ENCODE assay signal across 11 mouse cellular contexts in genomic region chr4:154603663-154604441, GRCm38 (mm10). TPM values are rescaled to one million over a fixed set of nuclear protein-coding genes. Genes with fewer than 3 reads are reported as not detected.
DNase-seq lines count a peak whose midpoint lies in the region; ATAC-seq lines count a peak whose summit lies in the region.
"Had no signal": no experiment of that assay in that cellular context is flagged by ENCODE, and none has a peak within 500 bp of the region (broad histone marks: within the 10 kb centered on the region; RNA-seq: fewer than 3 reads in every experiment).

No protein-coding gene starts in this region.

- no peaks in the 10 kb centered on the region; the same call in 1 of the 2 replicates for H3K9me3 ChIP-seq in heart, embryonic 13.5 days
- no peaks in the 10 kb centered on the region for H3K9me3 ChIP-seq in forebrain, embryonic 13.5 days (replicated peaks)
- H3K9me3 ChIP-seq in liver, embryonic 13.5 days (replicated peaks): no peaks in the 10 kb centered on the region
- H3K9me3 ChIP-seq in neural tube, embryonic 12.5 days: no peaks in the 10 kb centered on the region

- H3K36me3 ChIP-seq in heart, embryonic 13.5 days: peaks cover 6% of the 10 kb centered on the region; the same call in 1 of the 2 replicates
- 0 out of 2 replicates have a peak, but pooled peaks cover 4% of the 10 kb centered on the region for H3K36me3 ChIP-seq in forebrain, embryonic 13.5 days (ENCODE audit: poor library complexity, severe bottlenecking)
- H3K36me3 ChIP-seq in liver, embryonic 13.5 days: no peaks in the 10 kb centered on the region
- H3K36me3 ChIP-seq in neural tube, embryonic 12.5 days: no peaks in the 10 kb centered on the region

- peaks cover 51% of the 10 kb centered on the region for H3K4me1 ChIP-seq in heart, embryonic 13.5 days
- H3K4me1 ChIP-seq in forebrain, embryonic 13.5 days: peaks cover 59% of the 10 kb centered on the region
- peaks cover 23% of the 10 kb centered on the region for H3K4me1 ChIP-seq in liver, embryonic 13.5 days (replicated peaks)
- H3K4me1 ChIP-seq in neural tube, embryonic 12.5 days: peaks cover 54% of the 10 kb centered on the region

- DNase-seq in heart, postnatal 36 days: no peak
- DNase-seq in liver, embryonic 13.5 days: peak; percentile 34
- no peak for DNase-seq in adrenal gland, postnatal 10 days
- no peak for DNase-seq in ovary, postnatal 10 days (ENCODE audit: low spot score)
- DNase-seq: heart, adult 11 months; lung, postnatal 10 days had no signal

- H3K27me3 ChIP-seq in heart, embryonic 13.5 days (replicated peaks): peaks cover 31% of the 10 kb centered on the region
- H3K27me3 ChIP-seq in forebrain, embryonic 13.5 days: 0 out of 2 replicates have a peak, but pooled peaks cover 5% of the 10 kb centered on the region
- no peaks in the 10 kb centered on the region for H3K27me3 ChIP-seq in liver, embryonic 13.5 days
- peaks cover 5% of the 10 kb centered on the region; the same call in 1 of the 2 replicates for H3K27me3 ChIP-seq in neural tube, embryonic 12.5 days (replicated peaks)

- no peak overlapping the region for H3K4me2 ChIP-seq in heart, embryonic 13.5 days
- H3K4me2 ChIP-seq in forebrain, embryonic 13.5 days: peak overlapping the region; percentile 13
- H3K4me2 ChIP-seq in liver, embryonic 13.5 days: peak overlapping the region; percentile 30
- peak overlapping the region; percentile 12; the same call in 1 of the 2 replicates for H3K4me2 ChIP-seq in neural tube, embryonic 12.5 days (replicated peaks)

- H3K4me3 ChIP-seq in heart, embryonic 13.5 days: no peak overlapping the region
- no peak overlapping the region for H3K4me3 ChIP-seq in forebrain, embryonic 13.5 days
- H3K4me3 ChIP-seq in liver, embryonic 13.5 days (replicated peaks): no peak overlapping the region
- H3K4me3 ChIP-seq in neural tube, embryonic 12.5 days: no peak overlapping the region

- H3K27ac ChIP-seq in heart, embryonic 13.5 days (replicated peaks): peak overlapping the region; percentile 33
- peak overlapping the region; percentile 89 for H3K27ac ChIP-seq in forebrain, embryonic 13.5 days
- no peak overlapping the region for H3K27ac ChIP-seq in liver, embryonic 13.5 days
- no peak overlapping the region for H3K27ac ChIP-seq in neural tube, embryonic 12.5 days

- intact Hi-C loops in heart, postnatal 36 days (cut with DNase I): no loop called here

- 34% methylated on average over 25 of the region's 25 CpGs for WGBS in heart, embryonic 13.5 days
- WGBS in forebrain, embryonic 13.5 days: 4% methylated on average over 25 of the region's 25 CpGs
- 36% methylated on average over 25 of the region's 25 CpGs for WGBS in liver, embryonic 13.5 days (ENCODE audit: insufficient replicate concordance)
- WGBS in neural tube, embryonic 12.5 days: 14% methylated on average over 25 of the region's 25 CpGs

- H3K9ac ChIP-seq in heart, embryonic 13.5 days: 0 out of 2 replicates have a peak overlapping the region, but pooled peaks have one; percentile 6
- peak overlapping the region; percentile 31 for H3K9ac ChIP-seq in forebrain, embryonic 13.5 days
- no peak overlapping the region for H3K9ac ChIP-seq in liver, embryonic 13.5 days
- H3K9ac ChIP-seq in neural tube, embryonic 12.5 days: no peak overlapping the region

- ATAC-seq in heart, embryonic 13.5 days (ENCODE audit: extremely low read depth, insufficient number of reproducible peaks, low FRiP score, low TSS enrichment): no peak
- peak; percentile 60 for ATAC-seq in forebrain, embryonic 13.5 days
- ATAC-seq in liver, embryonic 13.5 days (ENCODE audit: low read depth): peak; percentile 96
- ATAC-seq in neural tube, embryonic 12.5 days (ENCODE audit: low FRiP score, low read depth): peak; percentile 70
- ATAC-seq in megakaryocyte, adult 5-6 weeks (ENCODE audit: poor library complexity, severe bottlenecking): no peak

RNA-seq across cellular contexts. Expression of gene Prdm16, which starts 32.8 kb away (rescaled TPM):
- polyA plus RNA-seq in heart, embryonic 13.5 days (2015; fragmentation: Nextera tagmentation; extraction: Ambion mirVana): 15.3 and 19.3 TPM in 2 replicates
- 10 to 100 TPM; 11.7 to 13.8 TPM for total RNA-seq in heart, postnatal 36 days (2021)
- 37.6 and 41.3 TPM in 2 replicates for polyA plus RNA-seq in forebrain, embryonic 13.5 days (2015; fragmentation: Nextera tagmentation; extraction: Ambion mirVana)
- 1.8 and 2.2 TPM in 2 replicates for polyA plus RNA-seq in liver, embryonic 13.5 days (2015; fragmentation: Nextera tagmentation; extraction: Ambion mirVana)
- polyA plus RNA-seq in neural tube, embryonic 12.5 days (2016; fragmentation: Nextera tagmentation; extraction: Ambion mirVana): 12.9 and 13.4 TPM in 2 replicates
- 10 to 100 TPM in 1 of 2 experiments, 1 to 10 TPM in 1; 9.0 to 17.8 TPM for total RNA-seq in adrenal gland, postnatal 10 days (2021)
- total RNA-seq in megakaryocyte, adult 5-6 weeks (2015): 0.85 and 1.0 TPM in 2 replicates
- total RNA-seq in megakaryocyte, adult 5-6 weeks (2017): 0.73 and 2.4 TPM in 2 replicates
- polyA plus RNA-seq: C2C12 had no signal

Comparison
In these comparisons a context has a peak if more than half of its experiments do, and no peak if none do; other contexts are left out.
1. ATAC-seq: peak in forebrain, embryonic 13.5 days (single experiment), liver, embryonic 13.5 days (single experiment) and neural tube, embryonic 12.5 days (single experiment); none in heart, embryonic 13.5 days (single experiment) and megakaryocyte, adult 5-6 weeks (single experiment).
2. H3K27ac ChIP-seq: peak in heart, embryonic 13.5 days (single experiment) and forebrain, embryonic 13.5 days (single experiment); none in liver, embryonic 13.5 days (single experiment) and neural tube, embryonic 12.5 days (single experiment).
3. H3K9ac ChIP-seq: peak in heart, embryonic 13.5 days (single experiment) and forebrain, embryonic 13.5 days (single experiment); none in liver, embryonic 13.5 days (single experiment) and neural tube, embryonic 12.5 days (single experiment).